In the genomic region with DNA sequence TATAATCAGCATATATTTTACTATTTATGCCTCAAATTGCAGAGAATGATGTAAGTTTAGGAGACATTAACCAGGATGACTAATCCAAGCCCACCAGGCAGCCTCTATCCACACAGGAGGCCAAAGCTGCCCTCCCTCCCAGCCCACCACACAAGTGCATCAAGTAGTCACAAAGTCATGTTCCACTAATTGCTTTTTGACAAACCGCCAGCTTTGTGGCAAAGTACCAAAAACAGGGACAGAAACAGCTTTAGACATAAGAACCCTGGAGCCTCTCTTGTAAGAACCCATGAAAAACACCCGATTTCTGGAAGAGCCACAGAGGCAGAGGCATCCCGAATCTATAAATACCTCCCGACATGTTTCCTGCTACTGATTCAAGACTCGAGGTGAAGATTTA, we compare ENCODE assay signal across 10 mouse cellular contexts. TPM values are rescaled to one million over a fixed set of nuclear protein-coding genes. Genes with fewer than 3 reads are reported as not detected.
A peak's percentile ranks its signal among the peaks of the same experiment; 100 is the strongest.
DNase-seq lines count a peak whose midpoint lies in the region; ATAC-seq and TF ChIP-seq lines count a peak whose summit lies in the region.
"Had no signal": no experiment of that assay in that cellular context is flagged by ENCODE, and none has a peak within 500 bp of the region (broad histone marks: within the 10 kb centered on the region; RNA-seq: fewer than 3 reads in every experiment).

No protein-coding gene starts in this region.

- intact Hi-C loops in left cerebral cortex, postnatal 36 days (cut with DNase I) = loop anchor here (10.0 kb wide), 1 partner anchor 95 kb away; no protein-coding TSS in a partner anchor

- peaks cover 5% of the 10 kb centered on the region for H3K4me1 ChIP-seq in hindbrain, embryonic 16.5 days (ENCODE audit: control insufficient read depth, insufficient read depth, low read depth, low read length)
- H3K4me1 ChIP-seq in hindbrain, embryonic 12.5 days = peaks cover 19% of the 10 kb centered on the region
- H3K4me1 ChIP-seq in midbrain, postnatal 0 days (ENCODE audit: insufficient read depth, low read length) = no peaks in the 10 kb centered on the region
- peaks cover 12% of the 10 kb centered on the region for H3K4me1 ChIP-seq in midbrain, embryonic 13.5 days (replicated peaks)
- H3K4me1 ChIP-seq in stomach, embryonic 16.5 days (ENCODE audit: control insufficient read depth, insufficient read depth, low read length) = peaks cover 11% of the 10 kb centered on the region; the same call in 1 of the 2 replicates

- no peak for TF ChIP-seq CTCF in midbrain, postnatal 0 days (IDR thresholded peaks at IDR 0.05)

- WGBS in hindbrain, embryonic 16.5 days = 50% methylated on average over 5 of the region's 5 CpGs
- 86% methylated on average over 5 of the region's 5 CpGs for WGBS in hindbrain, embryonic 12.5 days
- WGBS in midbrain, postnatal 0 days = 80% methylated on average over 5 of the region's 5 CpGs
- 87% methylated on average over 5 of the region's 5 CpGs for whole genome bisulfite sequencing in midbrain, embryonic 13.5 days
- 46% methylated on average over 5 of the region's 5 CpGs for WGBS in stomach, embryonic 16.5 days

- no peaks in the 10 kb centered on the region for H3K27me3 ChIP-seq in hindbrain, embryonic 16.5 days (replicated peaks; ENCODE audit: control insufficient read depth, insufficient read depth, low read length)
- H3K27me3 ChIP-seq in hindbrain, embryonic 12.5 days = no peaks in the 10 kb centered on the region
- H3K27me3 ChIP-seq in midbrain, postnatal 0 days (ENCODE audit: insufficient read depth, low read length) = no peaks in the 10 kb centered on the region
- peaks cover 5% of the 10 kb centered on the region; the same call in 1 of the 2 replicates for H3K27me3 ChIP-seq in midbrain, embryonic 13.5 days
- H3K27me3 ChIP-seq in stomach, embryonic 16.5 days (ENCODE audit: control insufficient read depth, insufficient read depth, low read length) = no peaks in the 10 kb centered on the region
- H3K27me3 ChIP-seq: lung, embryonic 15.5 days had no signal

- peak; percentile 26 for DNase-seq in adrenal gland, postnatal 10 days
- no peak for DNase-seq in adrenal gland, adult 18-20 months (ENCODE audit: low spot score in 2 of 2)
- peak; percentile 71 for DNase-seq in midbrain, postnatal 0 days (ENCODE audit: low spot score)
- DNase-seq in left cerebral cortex, postnatal 36 days (ENCODE audit: low spot score in 2 of 2) = no peak

- H3K4me3 ChIP-seq in hindbrain, embryonic 16.5 days (ENCODE audit: low read length) = no peak overlapping the region
- no peak overlapping the region for H3K4me3 ChIP-seq in hindbrain, embryonic 12.5 days
- no peak overlapping the region for H3K4me3 ChIP-seq in midbrain, postnatal 0 days (ENCODE audit: low read depth, low read length)
- no peak overlapping the region for H3K4me3 ChIP-seq in midbrain, embryonic 13.5 days (replicated peaks)
- H3K4me3 ChIP-seq in stomach, embryonic 16.5 days (replicated peaks; ENCODE audit: low read length) = no peak overlapping the region
- H3K4me3 ChIP-seq: lung, embryonic 15.5 days had no signal

- no peak overlapping the region for H3K4me2 ChIP-seq in hindbrain, embryonic 16.5 days (ENCODE audit: low read length)
- H3K4me2 ChIP-seq in hindbrain, embryonic 12.5 days (replicated peaks) = no peak overlapping the region
- H3K4me2 ChIP-seq in midbrain, postnatal 0 days (ENCODE audit: low read depth, low read length, poor library complexity, severe bottlenecking) = no peak overlapping the region
- no peak overlapping the region for H3K4me2 ChIP-seq in midbrain, embryonic 13.5 days (replicated peaks)
- no peak overlapping the region for H3K4me2 ChIP-seq in stomach, embryonic 16.5 days (ENCODE audit: low read depth, low read length)
- H3K4me2 ChIP-seq: lung, embryonic 15.5 days had no signal

- H3K9me3 ChIP-seq in hindbrain, embryonic 16.5 days (ENCODE audit: control insufficient read depth, low read length) = no peaks in the 10 kb centered on the region
- no peaks in the 10 kb centered on the region for H3K9me3 ChIP-seq in hindbrain, embryonic 12.5 days (replicated peaks)
- no peaks in the 10 kb centered on the region for H3K9me3 ChIP-seq in midbrain, postnatal 0 days (ENCODE audit: low read length)
- H3K9me3 ChIP-seq in midbrain, embryonic 13.5 days = no peaks in the 10 kb centered on the region
- H3K9me3 ChIP-seq in stomach, embryonic 16.5 days (replicated peaks; ENCODE audit: control insufficient read depth, low read length) = no peaks in the 10 kb centered on the region

- no peak overlapping the region for H3K9ac ChIP-seq in hindbrain, embryonic 16.5 days (ENCODE audit: low read depth, low read length)
- H3K9ac ChIP-seq in hindbrain, embryonic 12.5 days = no peak overlapping the region
- H3K9ac ChIP-seq in midbrain, postnatal 0 days (replicated peaks; ENCODE audit: low read length, poor library complexity, severe bottlenecking) = no peak overlapping the region
- no peak overlapping the region for H3K9ac ChIP-seq in midbrain, embryonic 13.5 days (replicated peaks)
- H3K9ac ChIP-seq in stomach, embryonic 16.5 days (ENCODE audit: low read length) = no peak overlapping the region
- H3K9ac ChIP-seq: lung, embryonic 15.5 days had no signal

- H3K36me3 ChIP-seq in hindbrain, embryonic 16.5 days (ENCODE audit: control insufficient read depth, insufficient read depth, low read length) = no peaks in the 10 kb centered on the region
- no peaks in the 10 kb centered on the region for H3K36me3 ChIP-seq in hindbrain, embryonic 12.5 days
- H3K36me3 ChIP-seq in midbrain, postnatal 0 days (ENCODE audit: insufficient read depth, low read length) = no peaks in the 10 kb centered on the region
- H3K36me3 ChIP-seq in midbrain, embryonic 13.5 days = no peaks in the 10 kb centered on the region
- no peaks in the 10 kb centered on the region for H3K36me3 ChIP-seq in stomach, embryonic 16.5 days (ENCODE audit: control insufficient read depth, insufficient read depth, low read length)
- H3K36me3 ChIP-seq: lung, embryonic 15.5 days had no signal

- H3K27ac ChIP-seq in hindbrain, embryonic 16.5 days (ENCODE audit: low read depth, low read length) = peak overlapping the region; percentile 23; the same call in 1 of the 2 replicates
- H3K27ac ChIP-seq in hindbrain, embryonic 12.5 days = no peak overlapping the region
- H3K27ac ChIP-seq in midbrain, postnatal 0 days (ENCODE audit: low read depth, low read length) = no peak overlapping the region
- no peak overlapping the region for H3K27ac ChIP-seq in midbrain, embryonic 13.5 days
- peak overlapping the region; percentile 3; the same call in 1 of the 2 replicates for H3K27ac ChIP-seq in stomach, embryonic 16.5 days (ENCODE audit: low read length)

- ATAC-seq in hindbrain, embryonic 16.5 days = no peak
- ATAC-seq in hindbrain, embryonic 12.5 days (ENCODE audit: low FRiP score) = no peak
- ATAC-seq in midbrain, postnatal 0 days (ENCODE audit: low FRiP score) = no peak
- no peak for ATAC-seq in midbrain, embryonic 13.5 days
- ATAC-seq in stomach, embryonic 16.5 days (ENCODE audit: insufficient read depth, low FRiP score) = no peak
- ATAC-seq: midbrain, embryonic 16.5 days had no signal

RNA-seq across cellular contexts. Expression of a gene that starts 8.9 kb away (rescaled TPM):
- 1 to 10 TPM; 1.9 to 3.0 TPM for total RNA-seq in adrenal gland, postnatal 10 days (2021)
- 1 to 10 TPM; 2.4 to 7.0 TPM for total RNA-seq in adrenal gland, adult 18-20 months (2021)
- polyA plus RNA-seq in hindbrain, embryonic 16.5 days (2015; fragmentation: Nextera tagmentation; extraction: Ambion mirVana) = 32.3 and 32.5 TPM in 2 replicates
- polyA plus RNA-seq in hindbrain, embryonic 12.5 days (2016; fragmentation: Nextera tagmentation; extraction: Ambion mirVana) = 35.3 and 37.8 TPM in 2 replicates
- 16.4 and 26.3 TPM in 2 replicates for total RNA-seq in midbrain, postnatal 0 days (2014; rRNA removed)
- 8.8 and 10.2 TPM in 2 replicates for polyA plus RNA-seq in midbrain, postnatal 0 days (2015; fragmentation: Nextera tagmentation; extraction: Ambion mirVana)
- polyA plus RNA-seq in midbrain, embryonic 13.5 days (2015; fragmentation: Nextera tagmentation; extraction: Ambion mirVana) = 15.7 and 19.4 TPM in 2 replicates
- 1.6 and 2.3 TPM in 2 replicates for polyA plus RNA-seq in stomach, embryonic 16.5 days (2015; fragmentation: Nextera tagmentation; extraction: Ambion mirVana)
- 10 to 100 TPM; 30.0 to 35.0 TPM for total RNA-seq in left cerebral cortex, postnatal 36 days (2021)

RNA-seq across cellular contexts. Expression of a gene that starts 38.7 kb away (rescaled TPM):
- 10 to 100 TPM; 25.5 to 26.0 TPM for total RNA-seq in adrenal gland, postnatal 10 days (2021)
- total RNA-seq in adrenal gland, adult 18-20 months (2021) = 10 to 100 TPM; 36.5 to 44.0 TPM
- polyA plus RNA-seq in hindbrain, embryonic 16.5 days (2015; fragmentation: Nextera tagmentation; extraction: Ambion mirVana) = 35.3 and 38.5 TPM in 2 replicates
- polyA plus RNA-seq in hindbrain, embryonic 12.5 days (2016; fragmentation: Nextera tagmentation; extraction: Ambion mirVana) = 42.1 and 45.5 TPM in 2 replicates
- 55.8 and 59.0 TPM in 2 replicates for total RNA-seq in midbrain, postnatal 0 days (2014; rRNA removed)
- polyA plus RNA-seq in midbrain, postnatal 0 days (2015; fragmentation: Nextera tagmentation; extraction: Ambion mirVana) = 28.3 and 31.3 TPM in 2 replicates
- 31.7 and 33.2 TPM in 2 replicates for polyA plus RNA-seq in midbrain, embryonic 13.5 days (2015; fragmentation: Nextera tagmentation; extraction: Ambion mirVana)
- 17.3 and 20.8 TPM in 2 replicates for polyA plus RNA-seq in stomach, embryonic 16.5 days (2015; fragmentation: Nextera tagmentation; extraction: Ambion mirVana)
- total RNA-seq in left cerebral cortex, postnatal 36 days (2021) = 10 to 100 TPM; 42.8 to 47.8 TPM

RNA-seq across cellular contexts. Expression of a gene that starts 39.6 kb away (rescaled TPM):
- 10 to 100 TPM; 17.3 to 18.5 TPM for total RNA-seq in adrenal gland, postnatal 10 days (2021)
- 10 to 100 TPM; 23.1 to 29.1 TPM for total RNA-seq in adrenal gland, adult 18-20 months (2021)
- polyA plus RNA-seq in hindbrain, embryonic 16.5 days (2015; fragmentation: Nextera tagmentation; extraction: Ambion mirVana) = 37.1 and 40.1 TPM in 2 replicates
- 32.3 and 33.5 TPM in 2 replicates for polyA plus RNA-seq in hindbrain, embryonic 12.5 days (2016; fragmentation: Nextera tagmentation; extraction: Ambion mirVana)
- total RNA-seq in midbrain, postnatal 0 days (2014; rRNA removed) = 56.0 and 62.5 TPM in 2 replicates
- polyA plus RNA-seq in midbrain, postnatal 0 days (2015; fragmentation: Nextera tagmentation; extraction: Ambion mirVana) = 35.9 and 40.4 TPM in 2 replicates
- 29.8 and 31.2 TPM in 2 replicates for polyA plus RNA-seq in midbrain, embryonic 13.5 days (2015; fragmentation: Nextera tagmentation; extraction: Ambion mirVana)
- polyA plus RNA-seq in stomach, embryonic 16.5 days (2015; fragmentation: Nextera tagmentation; extraction: Ambion mirVana) = 47.9 and 50.3 TPM in 2 replicates
- 10 to 100 TPM; 13.6 to 15.9 TPM for total RNA-seq in left cerebral cortex, postnatal 36 days (2021)

Comparison
In these comparisons a context has a peak if more than half of its experiments do, and no peak if none do; other contexts are left out.
1. DNase-seq: peak in adrenal gland, postnatal 10 days (single experiment) and midbrain, postnatal 0 days (single experiment); none in adrenal gland, adult 18-20 months (0 of 2) and left cerebral cortex, postnatal 36 days (0 of 2).
2. H3K27ac ChIP-seq: peak in hindbrain, embryonic 16.5 days (single experiment) and stomach, embryonic 16.5 days (single experiment); none in hindbrain, embryonic 12.5 days (single experiment), midbrain, postnatal 0 days (single experiment) and midbrain, embryonic 13.5 days (single experiment).